Mouse (Mus musculus): ENCODE results near the gene Olfr1427. TPM values are rescaled to one million over a fixed set of nuclear protein-coding genes. Genes with fewer than 3 reads are reported as not detected.
"Not testable (repeated sequence)": the region's sequence is repeated elsewhere in the genome, so short reads cannot be mapped to it uniquely, and the experiment has no call there.

Gene Olfr1427
- polyA plus RNA-seq (2011; ENCODE audit: insufficient read length, low read depth, missing spikeins), result not detected in 2 replicates

- Histone ChIP-seq H3K4me1 (ENCODE audit: control insufficient read depth, insufficient read depth, low read length) (no peaks in the 10 kb centered on the region), H3K27ac (ENCODE audit: insufficient read depth, low read length) (no peak within 1 kb of the TSS), H3K4me3 (ENCODE audit: insufficient read depth, low read length) (no peak within 1 kb of the TSS)
- no peak for TF ChIP-seq POLR2A (IDR thresholded peaks at IDR 0.05; ENCODE audit: low read depth, low read length)
These were observed at the start of gene Olfr1427 for GRCm38 (mm10) chr19:12103234-12103633. TSS of gene Olfr1427 (minus strand) at chr19:12103334.

DNA sequence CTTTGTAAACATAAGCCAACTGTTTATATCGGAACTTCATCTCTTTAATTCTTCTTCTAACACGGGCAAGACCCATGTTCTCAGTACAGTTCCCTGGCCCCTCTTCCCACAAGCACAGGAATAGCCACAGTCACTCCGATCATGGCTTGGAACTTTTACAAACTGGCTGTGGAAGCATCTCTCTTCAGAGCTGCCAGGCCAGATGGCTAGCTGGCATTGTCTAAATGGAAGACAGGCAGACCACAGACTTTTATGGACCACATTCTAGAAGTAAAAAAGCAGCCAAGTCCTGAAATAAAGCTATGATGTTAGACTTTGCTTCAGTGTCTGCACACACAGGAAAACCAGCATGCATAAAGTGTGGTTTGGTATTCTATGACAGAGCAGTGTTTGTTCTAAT is 42.3 kb upstream of the Olfr1427 start:
- TF ChIP-seq POLR2A (IDR thresholded peaks at IDR 0.05; ENCODE audit: low read depth, low read length) (no peak), CTCF (IDR thresholded peaks at IDR 0.05; ENCODE audit: borderline replicate concordance, insufficient read depth, low read length) (no peak)
- no peaks in the 10 kb centered on the region for H3K4me1 ChIP-seq (ENCODE audit: control insufficient read depth, insufficient read depth, low read length)
- H3K4me3 ChIP-seq (ENCODE audit: insufficient read depth, low read length), result no peak overlapping the region
- no peak overlapping the region for H3K27ac ChIP-seq (ENCODE audit: insufficient read depth, low read length)

GRCm38 (mm10) chr19:12143356-12143755 is 40.2 kb upstream of the Olfr1427 start:
- H3K27ac ChIP-seq (ENCODE audit: insufficient read depth, low read length), result no peak overlapping the region

DNA sequence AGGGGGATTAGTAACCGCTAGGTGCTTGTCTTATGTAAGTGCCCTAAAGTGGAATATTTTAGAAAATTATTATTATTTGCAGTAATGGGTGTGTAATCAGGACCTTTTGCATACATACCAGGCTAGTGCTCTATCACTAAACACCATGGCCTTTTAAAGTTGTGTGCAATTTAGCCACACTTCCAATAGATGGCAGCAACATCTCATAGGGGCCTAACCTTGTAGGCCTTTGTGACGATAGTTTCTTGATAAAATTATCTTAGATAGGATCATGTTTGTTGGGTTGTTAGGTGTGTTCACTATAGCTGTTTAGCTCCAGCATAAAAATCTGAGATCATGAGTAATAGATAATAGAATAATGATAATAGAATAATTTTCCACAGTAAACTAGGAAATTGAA is 31.2 kb upstream of the Olfr1427 start:
- no peak overlapping the region for H3K4me3 ChIP-seq (ENCODE audit: insufficient read depth, low read length)
- no peak for TF ChIP-seq POLR2A (IDR thresholded peaks at IDR 0.05; ENCODE audit: low read depth, low read length)
- TF ChIP-seq CTCF (IDR thresholded peaks at IDR 0.05; ENCODE audit: borderline replicate concordance, insufficient read depth, low read length), result no peak
- H3K27ac ChIP-seq (ENCODE audit: insufficient read depth, low read length), result no peak overlapping the region
- no peaks in the 10 kb centered on the region for H3K4me1 ChIP-seq (ENCODE audit: control insufficient read depth, insufficient read depth, low read length)

More at GRCm38 (mm10) chr19:12143356-12143755, 40.2 kb upstream of the Olfr1427 start:
- no peak overlapping the region for H3K4me3 ChIP-seq (ENCODE audit: insufficient read depth, low read length)
- no peak for TF ChIP-seq CTCF (IDR thresholded peaks at IDR 0.05; ENCODE audit: borderline replicate concordance, insufficient read depth, low read length)
- TF ChIP-seq POLR2A (IDR thresholded peaks at IDR 0.05; ENCODE audit: low read depth, low read length), result no peak
- H3K4me1 ChIP-seq (ENCODE audit: control insufficient read depth, insufficient read depth, low read length), result no peaks in the 10 kb centered on the region

DNA sequence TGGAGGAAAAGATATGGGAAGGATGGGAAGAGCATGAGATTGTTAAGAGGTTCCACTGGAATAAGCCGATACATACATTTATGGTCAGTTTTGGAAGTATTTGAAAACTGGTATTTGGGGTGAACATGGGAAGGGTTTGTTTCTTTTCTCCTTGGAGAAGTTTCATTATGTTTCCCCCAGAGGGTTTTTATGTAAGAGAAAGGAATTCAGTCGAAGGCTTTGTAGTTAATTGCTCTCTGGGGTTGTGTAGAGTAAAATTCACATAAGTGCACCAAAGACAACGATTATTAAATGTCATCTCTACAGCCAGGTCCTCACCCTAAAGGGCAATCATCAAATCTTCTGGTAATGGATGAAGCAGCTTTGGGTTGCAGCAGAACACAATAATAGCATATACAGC is 20.0 kb upstream of the Olfr1427 start, which contains the start of gene Olfr76:
TSS of gene Olfr76 (minus strand) at position 101 of the 400 bp plus-strand sequence.
- TF ChIP-seq CTCF (IDR thresholded peaks at IDR 0.05; ENCODE audit: borderline replicate concordance, insufficient read depth, low read length) (no peak), POLR2A (IDR thresholded peaks at IDR 0.05; ENCODE audit: low read depth, low read length) (no peak)
- Histone ChIP-seq H3K27ac (ENCODE audit: insufficient read depth, low read length) (no peak within 1 kb of the TSS), H3K4me1 (ENCODE audit: control insufficient read depth, insufficient read depth, low read length) (no peaks in the 10 kb centered on the region), H3K4me3 (ENCODE audit: insufficient read depth, low read length) (no peak within 1 kb of the TSS)

GRCm38 (mm10) chr19:12116464-12116863 is 13.3 kb upstream of the Olfr1427 start:
- Histone ChIP-seq H3K4me1 (ENCODE audit: control insufficient read depth, insufficient read depth, low read length) (no peaks in the 10 kb centered on the region), H3K27ac (ENCODE audit: insufficient read depth, low read length) (no peak overlapping the region), H3K4me3 (ENCODE audit: insufficient read depth, low read length) (no peak overlapping the region)
- no peak for TF ChIP-seq POLR2A (IDR thresholded peaks at IDR 0.05; ENCODE audit: low read depth, low read length)
- TF ChIP-seq CTCF (IDR thresholded peaks at IDR 0.05; ENCODE audit: borderline replicate concordance, insufficient read depth, low read length), result no peak

GRCm38 (mm10) chr19:12115797-12116196 is 12.7 kb upstream of the Olfr1427 start, which contains the start of gene Olfr1428:
TSS of gene Olfr1428 (minus strand) at chr19:12115897.
- Histone ChIP-seq H3K4me3 (ENCODE audit: insufficient read depth, low read length) (no peak within 1 kb of the TSS), H3K27ac (ENCODE audit: insufficient read depth, low read length) (no peak within 1 kb of the TSS), H3K4me1 (ENCODE audit: control insufficient read depth, insufficient read depth, low read length) (no peaks in the 10 kb centered on the region)
- TF ChIP-seq POLR2A (IDR thresholded peaks at IDR 0.05; ENCODE audit: low read depth, low read length) (no peak), CTCF (IDR thresholded peaks at IDR 0.05; ENCODE audit: borderline replicate concordance, insufficient read depth, low read length) (no peak)

- Histone ChIP-seq H3K4me1 (ENCODE audit: control insufficient read depth, insufficient read depth, low read length) (no peaks in the 10 kb centered on the region), H3K4me3 (ENCODE audit: insufficient read depth, low read length) (no peak overlapping the region), H3K27ac (ENCODE audit: insufficient read depth, low read length) (no peak overlapping the region)
- TF ChIP-seq POLR2A (IDR thresholded peaks at IDR 0.05; ENCODE audit: low read depth, low read length) (no peak), CTCF (IDR thresholded peaks at IDR 0.05; ENCODE audit: borderline replicate concordance, insufficient read depth, low read length) (no peak)
These were observed 10.7 kb upstream of the Olfr1427 start for GRCm38 (mm10) chr19:12113807-12114206.

GRCm38 (mm10) chr19:12104541-12104940 is 1.4 kb upstream of the Olfr1427 start:
- Histone ChIP-seq H3K4me1 (ENCODE audit: control insufficient read depth, insufficient read depth, low read length) (no peaks in the 10 kb centered on the region), H3K4me3 (ENCODE audit: insufficient read depth, low read length) (no peak overlapping the region), H3K27ac (ENCODE audit: insufficient read depth, low read length) (no peak overlapping the region)
- TF ChIP-seq CTCF (IDR thresholded peaks at IDR 0.05; ENCODE audit: borderline replicate concordance, insufficient read depth, low read length), result no peak

- Histone ChIP-seq H3K27ac (ENCODE audit: insufficient read depth, low read length) (no peak within 1 kb of the TSS), H3K4me1 (ENCODE audit: control insufficient read depth, insufficient read depth, low read length) (no peaks in the 10 kb centered on the region), H3K4me3 (ENCODE audit: insufficient read depth, low read length) (no peak within 1 kb of the TSS)
- no peak for TF ChIP-seq POLR2A (IDR thresholded peaks at IDR 0.05; ENCODE audit: low read depth, low read length)
- TF ChIP-seq CTCF (IDR thresholded peaks at IDR 0.05; ENCODE audit: borderline replicate concordance, insufficient read depth, low read length), result no peak
These were observed 11.2 kb downstream of the Olfr1427 start, which contains the start of gene Olfr1426 for GRCm38 (mm10) chr19:12091913-12092312. TSS of gene Olfr1426 (minus strand) at chr19:12092013.

DNA sequence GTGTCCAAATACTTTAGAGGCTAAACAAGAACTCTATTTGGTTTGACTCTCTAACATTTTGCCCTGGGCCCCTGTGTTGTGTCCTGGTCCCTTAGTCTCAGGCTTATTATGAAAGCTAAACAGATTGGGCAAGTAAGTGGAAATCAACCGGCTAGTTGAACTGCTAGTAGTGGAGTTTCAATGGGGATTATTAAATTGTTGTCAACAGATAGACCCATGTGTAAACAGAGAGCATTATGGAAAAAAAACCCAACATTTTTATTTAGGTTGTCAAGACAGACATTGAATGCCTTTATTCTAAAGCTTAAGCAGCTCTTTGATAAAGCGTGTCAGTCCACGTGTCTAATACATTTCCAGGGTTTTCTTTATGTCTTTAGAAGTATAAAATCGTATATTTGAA is 25.5 kb downstream of the Olfr1427 start, which contains the start of gene Olfr1425:
TSS of gene Olfr1425 (minus strand) at position 101 of the 400 bp plus-strand sequence.
- H3K4me3 ChIP-seq (ENCODE audit: insufficient read depth, low read length); H3K27ac ChIP-seq (ENCODE audit: insufficient read depth, low read length); H3K4me1 ChIP-seq (ENCODE audit: control insufficient read depth, insufficient read depth, low read length): not testable (repeated sequence)

DNA sequence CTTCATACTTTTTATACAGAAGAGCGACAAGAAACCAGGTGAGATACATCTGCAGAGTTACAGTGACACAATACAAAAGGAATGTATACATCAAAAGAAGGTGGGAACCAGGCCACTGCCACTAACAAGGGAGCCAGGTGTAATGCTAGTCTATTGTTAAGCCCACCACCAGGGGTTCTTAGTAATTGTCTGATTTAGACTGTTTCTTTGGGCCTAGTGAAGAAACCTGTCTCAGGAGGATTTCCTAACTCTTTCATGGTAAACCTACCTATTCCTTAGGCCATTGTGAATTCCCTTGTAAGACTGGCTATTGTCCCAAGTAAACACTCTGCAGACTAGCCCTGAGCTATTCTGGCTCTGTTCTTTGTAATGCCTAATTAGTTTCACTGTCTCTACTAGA is 33.6 kb downstream of the Olfr1427 start:
- H3K27ac ChIP-seq (ENCODE audit: insufficient read depth, low read length); H3K4me1 ChIP-seq (ENCODE audit: control insufficient read depth, insufficient read depth, low read length); H3K4me3 ChIP-seq (ENCODE audit: insufficient read depth, low read length): not testable (repeated sequence)

DNA sequence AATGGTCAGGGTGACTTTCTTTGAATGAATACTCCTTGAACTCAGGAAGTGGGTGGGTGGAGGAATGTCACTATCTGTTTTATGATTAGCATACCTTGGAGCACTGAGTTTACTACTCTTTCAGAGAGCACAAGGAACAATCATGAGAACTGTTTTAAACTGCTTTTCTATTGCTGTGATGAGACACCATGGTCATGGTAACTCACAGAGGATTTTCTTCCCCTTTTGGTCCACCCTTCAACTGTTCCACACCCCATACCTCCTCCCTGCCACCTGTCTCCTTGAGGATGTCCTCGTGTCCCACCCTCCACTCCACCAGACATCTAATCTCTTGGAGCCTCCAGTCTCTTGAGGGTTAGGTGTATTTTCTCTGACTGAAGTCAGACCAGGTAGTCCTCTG is 35.3 kb downstream of the Olfr1427 start:
- H3K4me1 ChIP-seq (ENCODE audit: control insufficient read depth, insufficient read depth, low read length); H3K27ac ChIP-seq (ENCODE audit: insufficient read depth, low read length); H3K4me3 ChIP-seq (ENCODE audit: insufficient read depth, low read length): not testable (repeated sequence)

DNA sequence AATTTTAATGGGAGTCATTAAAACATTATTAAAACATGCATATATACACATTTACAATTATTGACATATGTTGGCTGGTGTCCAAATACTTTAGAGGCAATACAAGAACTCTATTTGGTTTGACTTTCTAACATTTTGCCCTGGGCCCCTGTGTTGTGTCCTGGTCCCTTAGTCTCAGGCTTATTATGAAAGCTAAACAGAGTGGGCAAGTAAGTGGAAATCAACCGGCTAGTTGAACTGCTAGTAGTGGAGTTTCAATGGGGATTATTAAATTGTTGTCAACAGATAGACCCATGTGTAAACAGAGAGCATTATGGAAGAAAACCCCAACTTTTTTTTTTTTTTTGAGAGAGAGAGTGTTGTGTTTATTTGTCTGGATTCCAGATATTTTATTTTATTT is 40.6 kb downstream of the Olfr1427 start, which contains the start of gene Olfr1424:
TSS of gene Olfr1424 (minus strand) at position 101 of the 400 bp plus-strand sequence.
- H3K4me3 ChIP-seq (ENCODE audit: insufficient read depth, low read length); H3K27ac ChIP-seq (ENCODE audit: insufficient read depth, low read length); H3K4me1 ChIP-seq (ENCODE audit: control insufficient read depth, insufficient read depth, low read length): not testable (repeated sequence)

All from embryonic fibroblast, embryonic 13.5 days (primary cell).